Mouse (Mus musculus): ENCODE measurements around the gene Stat2. TPM values are rescaled to one million over a fixed set of nuclear protein-coding genes. Genes with fewer than 3 reads are reported as not detected.
"Not testable (repeated sequence)": the region's sequence is repeated elsewhere in the genome, so short reads cannot be mapped to it uniquely, and the experiment has no call there.

Stat2 gene
- polyA plus RNA-seq, 1 experiment from 2014 or later = 17.6 TPM

DNA sequence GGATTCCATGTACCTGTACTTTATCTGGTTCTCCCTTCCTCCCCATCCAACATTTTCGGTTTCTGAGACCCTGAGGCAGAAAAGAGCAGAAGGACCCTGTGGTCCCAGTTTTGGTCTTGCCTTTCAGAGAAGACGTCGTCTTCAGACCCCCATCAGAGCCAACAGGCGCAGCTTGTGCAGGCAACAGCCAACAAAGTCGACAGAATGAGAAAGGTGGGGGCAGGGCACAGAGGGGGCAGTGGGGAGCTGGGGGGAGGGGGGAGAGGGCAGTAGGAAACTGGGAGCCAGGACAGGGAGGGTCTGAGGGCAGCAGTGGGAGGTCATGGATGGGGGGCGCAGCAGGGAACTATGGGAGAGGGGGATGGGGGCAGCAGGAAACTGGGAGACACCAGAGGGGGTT, 7.8 kb downstream of the Stat2 start:
- no peak overlapping the region for H3K9ac ChIP-seq (replicated peaks)
- H3K4me1 ChIP-seq (replicated peaks) = no peaks in the 10 kb centered on the region
- 53% methylated on average over 6 of the region's 6 CpGs for WGBS
- no peak for ATAC-seq (ENCODE audit: insufficient number of reproducible peaks, insufficient read depth, low FRiP score, low TSS enrichment, low read depth)
- H3K27me3 ChIP-seq = no peaks in the 10 kb centered on the region
- H3K9me3 ChIP-seq = no peaks in the 10 kb centered on the region
- no peak overlapping the region for H3K27ac ChIP-seq
- H3K36me3 ChIP-seq = peaks cover 52% of the 10 kb centered on the region
- H3K4me2 ChIP-seq = no peak overlapping the region
- no peak overlapping the region for H3K4me3 ChIP-seq (replicated peaks)

- H3K27me3 ChIP-seq = no peaks in the 10 kb centered on the region
- ATAC-seq (ENCODE audit: insufficient number of reproducible peaks, insufficient read depth, low FRiP score, low TSS enrichment, low read depth) = no peak
- H3K9ac ChIP-seq (replicated peaks) = no peak overlapping the region
- no peak overlapping the region for H3K27ac ChIP-seq
- H3K4me1 ChIP-seq (replicated peaks) = no peaks in the 10 kb centered on the region
- no peaks in the 10 kb centered on the region for H3K9me3 ChIP-seq
- H3K4me3 ChIP-seq (replicated peaks) = no peak overlapping the region
- no peak overlapping the region for H3K4me2 ChIP-seq
- peaks cover 76% of the 10 kb centered on the region for H3K36me3 ChIP-seq
- WGBS = 86% methylated on average over 6 of the region's 6 CpGs
Measured at GRCm38 (mm10) chr10:128280943-128281342, 10.6 kb downstream of the Stat2 start.

DNA sequence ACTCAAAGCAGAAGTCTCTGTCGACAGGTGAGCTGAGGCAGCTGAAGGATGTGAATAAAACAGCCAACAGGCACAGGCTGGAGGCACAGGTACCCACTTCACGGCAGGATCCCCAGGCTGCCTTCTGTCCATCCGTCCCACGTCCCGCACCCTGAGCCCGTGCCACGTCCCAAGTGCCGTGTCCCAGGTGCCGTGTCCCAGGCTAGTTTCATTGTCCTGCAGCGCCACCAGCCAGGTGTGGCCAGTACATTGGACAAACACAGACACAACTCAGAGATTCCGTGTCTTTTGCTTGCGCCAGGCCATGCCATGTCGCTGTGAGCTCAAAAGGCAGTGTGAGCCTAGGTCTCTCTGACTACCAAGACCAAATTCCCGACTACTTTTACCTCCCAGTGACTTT, 11.3 kb downstream of the Stat2 start:
- no peak for ATAC-seq (ENCODE audit: insufficient number of reproducible peaks, insufficient read depth, low FRiP score, low TSS enrichment, low read depth)
- Histone ChIP-seq H3K27ac (no peak overlapping the region), H3K36me3 (peaks cover 80% of the 10 kb centered on the region)

DNA sequence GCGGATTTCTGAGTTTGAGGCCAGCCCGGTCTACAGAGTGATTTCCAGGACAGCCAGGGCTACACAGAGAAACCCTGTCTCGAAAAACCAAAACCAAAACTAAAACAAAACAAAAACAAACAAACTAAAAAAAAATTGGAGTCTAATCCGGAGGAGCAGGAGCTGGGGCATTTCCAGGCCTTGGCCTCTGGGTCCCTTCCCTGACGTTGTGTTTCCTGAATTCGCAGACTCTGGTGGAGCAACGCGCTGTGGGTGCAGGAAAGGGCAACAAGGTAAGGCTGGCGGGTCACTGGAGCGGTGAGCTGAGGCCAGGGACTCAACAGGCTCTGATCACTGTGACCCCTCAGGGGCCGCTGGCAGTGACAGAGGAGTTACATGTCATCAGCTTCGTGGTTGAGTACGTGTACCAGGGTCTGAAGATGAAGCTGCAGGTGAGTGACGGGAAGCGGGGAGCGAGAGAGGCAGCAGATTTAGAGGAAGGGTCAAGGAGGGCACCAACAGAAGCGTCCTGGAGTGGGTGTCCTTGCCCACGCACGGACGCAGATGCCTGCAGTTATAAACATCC, 12.6 kb downstream of the Stat2 start:
- ATAC-seq (ENCODE audit: insufficient number of reproducible peaks, insufficient read depth, low FRiP score, low TSS enrichment, low read depth) = no peak
- H3K36me3 ChIP-seq = peaks cover 81% of the 10 kb centered on the region

More for the DNA sequence above, 11.3 kb downstream of the Stat2 start:
- Histone ChIP-seq H3K4me1 (replicated peaks) (no peaks in the 10 kb centered on the region), H3K27me3 (no peaks in the 10 kb centered on the region), H3K4me2 (no peak overlapping the region), H3K4me3 (replicated peaks) (no peak overlapping the region), H3K9ac (replicated peaks) (no peak overlapping the region), H3K9me3 (no peaks in the 10 kb centered on the region)
- whole genome bisulfite sequencing = 91% methylated on average over 14 of the region's 14 CpGs

GRCm38 (mm10) chr10:128283604-128284579, 13.5 kb downstream of the Stat2 start:
- H3K4me2 ChIP-seq = no peak overlapping the region
- no peaks in the 10 kb centered on the region for H3K4me1 ChIP-seq (replicated peaks)
- ATAC-seq (ENCODE audit: insufficient number of reproducible peaks, insufficient read depth, low FRiP score, low TSS enrichment, low read depth) = peak; percentile 23; the same call in 1 of the 2 replicates
- no peaks in the 10 kb centered on the region for H3K27me3 ChIP-seq
- 66% methylated on average over 31 of the region's 31 CpGs for WGBS
- no peak overlapping the region for H3K27ac ChIP-seq
- H3K36me3 ChIP-seq = peaks cover 85% of the 10 kb centered on the region
- H3K4me3 ChIP-seq (replicated peaks) = no peak overlapping the region
- no peak overlapping the region for H3K9ac ChIP-seq (replicated peaks)
- H3K9me3 ChIP-seq = no peaks in the 10 kb centered on the region

More for the DNA sequence above, 12.6 kb downstream of the Stat2 start:
- Histone ChIP-seq H3K27me3 (no peaks in the 10 kb centered on the region), H3K4me3 (replicated peaks) (no peak overlapping the region), H3K27ac (no peak overlapping the region), H3K9me3 (no peaks in the 10 kb centered on the region), H3K4me1 (replicated peaks) (no peaks in the 10 kb centered on the region), H3K9ac (replicated peaks) (no peak overlapping the region), H3K4me2 (no peak overlapping the region)
- WGBS = 88% methylated on average over 20 of the region's 20 CpGs

DNA sequence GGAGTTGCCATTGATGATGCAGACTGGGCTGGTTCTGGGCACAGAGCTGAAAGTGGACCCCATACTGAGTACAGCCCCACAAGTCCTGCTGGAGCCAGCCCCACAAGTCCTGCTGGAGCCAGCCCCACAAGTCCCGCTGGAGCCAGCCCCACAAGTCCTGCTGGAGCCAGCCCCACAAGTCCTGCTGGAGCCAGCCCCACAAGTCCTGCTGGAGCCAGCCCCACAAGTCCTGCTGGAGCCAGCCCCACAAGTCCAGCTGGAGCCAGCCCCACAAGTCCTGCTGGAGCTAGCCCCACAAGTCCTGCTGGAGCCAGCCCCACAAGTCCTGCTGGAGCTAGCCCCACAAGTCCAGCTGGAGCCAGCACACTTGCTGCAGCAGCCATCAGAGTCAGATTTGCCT, 20.2 kb downstream of the Stat2 start:
- H3K36me3 ChIP-seq = peaks cover 56% of the 10 kb centered on the region
- 68% methylated on average over 1 of the region's 1 CpGs for WGBS
- H3K4me2 ChIP-seq; H3K4me3 ChIP-seq (replicated peaks); H3K27ac ChIP-seq; H3K4me1 ChIP-seq (replicated peaks); H3K9ac ChIP-seq (replicated peaks); H3K9me3 ChIP-seq; ATAC-seq (ENCODE audit: insufficient number of reproducible peaks, insufficient read depth, low FRiP score, low TSS enrichment, low read depth); H3K27me3 ChIP-seq: not testable (repeated sequence)

- Histone ChIP-seq H3K9ac (replicated peaks) (no peak overlapping the region), H3K36me3 (peaks cover 16% of the 10 kb centered on the region; the same call in 1 of the 2 replicates), H3K27ac (no peak overlapping the region), H3K4me1 (replicated peaks) (0 out of 2 replicates have a peak, but pooled peaks cover 5% of the 10 kb centered on the region), H3K4me3 (replicated peaks) (no peak overlapping the region), H3K27me3 (no peaks in the 10 kb centered on the region), H3K9me3 (no peaks in the 10 kb centered on the region), H3K4me2 (no peak overlapping the region)
- WGBS = 76% methylated on average over 13 of the region's 13 CpGs
- no peak for ATAC-seq (ENCODE audit: insufficient number of reproducible peaks, insufficient read depth, low FRiP score, low TSS enrichment, low read depth)
Measured at GRCm38 (mm10) chr10:128296370-128297090, 26.2 kb downstream of the Stat2 start.

GRCm38 (mm10) chr10:128297221-128297620, 26.9 kb downstream of the Stat2 start:
- Histone ChIP-seq H3K9ac (replicated peaks) (no peak overlapping the region), H3K4me3 (replicated peaks) (no peak overlapping the region), H3K4me2 (no peak overlapping the region), H3K27me3 (no peaks in the 10 kb centered on the region), H3K4me1 (replicated peaks) (peaks cover 7% of the 10 kb centered on the region), H3K9me3 (no peaks in the 10 kb centered on the region), H3K27ac (peak overlapping the region; percentile 60; the same call in 1 of the 2 replicates), H3K36me3 (peaks cover 9% of the 10 kb centered on the region; the same call in 1 of the 2 replicates)
- 72% methylated on average over 4 of the region's 4 CpGs for WGBS
- no peak for ATAC-seq (ENCODE audit: insufficient number of reproducible peaks, insufficient read depth, low FRiP score, low TSS enrichment, low read depth)

- Histone ChIP-seq H3K27me3 (no peaks in the 10 kb centered on the region), H3K36me3 (peaks cover 5% of the 10 kb centered on the region; the same call in 1 of the 2 replicates), H3K4me2 (no peak overlapping the region), H3K4me3 (replicated peaks) (no peak overlapping the region), H3K27ac (peak overlapping the region; percentile 60; the same call in 1 of the 2 replicates), H3K4me1 (replicated peaks) (peaks cover 11% of the 10 kb centered on the region), H3K9me3 (no peaks in the 10 kb centered on the region), H3K9ac (replicated peaks) (no peak overlapping the region)
- ATAC-seq (ENCODE audit: insufficient number of reproducible peaks, insufficient read depth, low FRiP score, low TSS enrichment, low read depth) = no peak
- WGBS = 71% methylated on average over 11 of the region's 11 CpGs
Measured at GRCm38 (mm10) chr10:128297622-128298021, 27.3 kb downstream of the Stat2 start.

DNA sequence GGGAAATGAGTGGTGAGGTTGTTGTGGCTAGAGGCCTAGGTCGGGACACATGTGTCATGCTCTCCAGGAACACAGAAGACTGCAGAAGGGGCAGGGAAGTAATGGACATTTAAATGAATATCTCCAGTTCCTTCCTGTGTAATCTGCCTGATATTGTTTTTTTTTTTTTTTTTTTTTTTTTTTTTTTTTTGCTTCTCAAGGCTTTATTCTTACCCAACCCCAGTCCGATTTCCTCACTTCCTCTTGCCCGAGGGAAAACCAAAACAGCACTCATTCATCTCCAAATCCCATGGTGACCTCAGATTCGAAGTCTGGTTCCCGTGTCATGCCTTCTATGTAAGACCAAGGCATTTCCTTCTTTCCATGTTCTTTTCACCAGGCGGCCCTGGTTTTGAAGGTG, 27.9 kb downstream of the Stat2 start:
- Histone ChIP-seq H3K4me3 (replicated peaks) (no peak overlapping the region), H3K36me3 (no peaks in the 10 kb centered on the region), H3K27ac (peak overlapping the region; percentile 60; the same call in 1 of the 2 replicates), H3K9me3 (no peaks in the 10 kb centered on the region), H3K27me3 (no peaks in the 10 kb centered on the region), H3K4me1 (replicated peaks) (peaks cover 11% of the 10 kb centered on the region), H3K4me2 (no peak overlapping the region), H3K9ac (replicated peaks) (no peak overlapping the region)
- 80% methylated on average over 6 of the region's 6 CpGs for WGBS
- ATAC-seq (ENCODE audit: insufficient number of reproducible peaks, insufficient read depth, low FRiP score, low TSS enrichment, low read depth) = no peak

GRCm38 (mm10) chr10:128298702-128299171, 28.4 kb downstream of the Stat2 start, which contains the start of gene Il23a:
Gene Il23a (minus strand): TSS chr10:128298752.
- ATAC-seq (ENCODE audit: insufficient number of reproducible peaks, insufficient read depth, low FRiP score, low TSS enrichment, low read depth) = no peak
- Histone ChIP-seq H3K9ac (replicated peaks) (no peak within 1 kb of the TSS), H3K4me1 (replicated peaks) (peaks cover 11% of the 10 kb centered on the region), H3K36me3 (no peaks in the 10 kb centered on the region), H3K4me3 (replicated peaks) (no peak within 1 kb of the TSS), H3K9me3 (no peaks in the 10 kb centered on the region), H3K27me3 (no peaks in the 10 kb centered on the region), H3K4me2 (no peak within 1 kb of the TSS), H3K27ac (peak within 1 kb of the TSS; percentile 60; the same call in 1 of the 2 replicates)
- WGBS = 82% methylated on average over 11 of the region's 11 CpGs
